Mouse (Mus musculus) limb, embryonic 11.5 days (tissue): Measurements from ENCODE around the gene Usp6nl. TPM values are rescaled to one million over a fixed set of nuclear protein-coding genes. Genes with fewer than 3 reads are reported as not detected.

Experiments used
- ATAC-seq: fragments of 200-750 bp; cut with Nextera tagmentation; 2 replicates; pipeline ENCODE4 v1.8.0; 2017; ENCODE audit warnings: low read depth; ENCODE audit not compliant: insufficient number of reproducible peaks, low FRiP score, low TSS enrichment
- DNase-seq: peaks from one replicate; pipeline ENCODE4 v3.0.0-alpha.2; 2015; ENCODE audit warnings: low spot score
- H3K27ac ChIP-seq: fragments of 300-500 bp; sonication (generic); replicated peaks from 2 replicates; pipeline ENCODE4 v1.5.1; 2014; ENCODE audit warnings: low read depth, mild to moderate bottlenecking, low read length
- H3K27me3 ChIP-seq: fragments of 300-500 bp; sonication (generic); 2 replicates; pipeline ENCODE4 v1.6.1; 2014; ENCODE audit warnings: mild to moderate bottlenecking, low read length, mixed read lengths; ENCODE audit not compliant: control insufficient read depth, insufficient read depth
- H3K36me3 ChIP-seq: fragments of 300-500 bp; sonication (generic); 2 replicates; pipeline ENCODE4 v1.6.1; 2014; ENCODE audit warnings: mild to moderate bottlenecking, low read length, moderate library complexity, mixed read lengths; ENCODE audit not compliant: control insufficient read depth, insufficient read depth
- H3K4me1 ChIP-seq: fragments of 300-500 bp; sonication (generic); 2 replicates; pipeline ENCODE4 v1.6.1; 2014; ENCODE audit warnings: low read length, mixed read lengths; ENCODE audit not compliant: control insufficient read depth, insufficient read depth
- H3K4me2 ChIP-seq: fragments of 300-500 bp; sonication (generic); 2 replicates; pipeline ENCODE4 v1.6.1; 2014; ENCODE audit warnings: low read depth, mild to moderate bottlenecking, moderate library complexity; ENCODE audit not compliant: severe bottlenecking
- H3K4me3 ChIP-seq: fragments of 300-500 bp; sonication (generic); 2 replicates; pipeline ENCODE4 v1.5.1; 2014; ENCODE audit warnings: low read depth, low read length
- H3K9ac ChIP-seq: fragments of 300-500 bp; sonication (generic); 2 replicates; pipeline ENCODE4 v1.6.1; 2014; ENCODE audit warnings: mild to moderate bottlenecking, low read length
- H3K9me3 ChIP-seq: fragments of 300-500 bp; sonication (generic); 2 replicates; pipeline ENCODE4 v1.6.1; 2016; ENCODE audit warnings: low read length; ENCODE audit not compliant: control insufficient read depth
- WGBS: fragments of 180-500 bp; shearing (Covaris S2); extraction: QIAGEN DNeasy Blood & Tissue Kit; methylation state at CpG from one replicate; pipeline ENCODE4 v1.1.7; 2014; 5-methylcytosine and 5-hydroxymethylcytosine counted together
- polyA plus RNA-seq: library from polyadenylated mRNA; unstranded; fragments of >200 nt; fragmentation: Nextera tagmentation; extraction: Ambion mirVana; gene quantifications from 2 replicates; pipeline ENCODE4 v1.2.1, GENCODE M21; 2014

Usp6nl gene
- polyA plus RNA-seq, 1 experiment from 2014 or later: 15.6 TPM

DNA sequence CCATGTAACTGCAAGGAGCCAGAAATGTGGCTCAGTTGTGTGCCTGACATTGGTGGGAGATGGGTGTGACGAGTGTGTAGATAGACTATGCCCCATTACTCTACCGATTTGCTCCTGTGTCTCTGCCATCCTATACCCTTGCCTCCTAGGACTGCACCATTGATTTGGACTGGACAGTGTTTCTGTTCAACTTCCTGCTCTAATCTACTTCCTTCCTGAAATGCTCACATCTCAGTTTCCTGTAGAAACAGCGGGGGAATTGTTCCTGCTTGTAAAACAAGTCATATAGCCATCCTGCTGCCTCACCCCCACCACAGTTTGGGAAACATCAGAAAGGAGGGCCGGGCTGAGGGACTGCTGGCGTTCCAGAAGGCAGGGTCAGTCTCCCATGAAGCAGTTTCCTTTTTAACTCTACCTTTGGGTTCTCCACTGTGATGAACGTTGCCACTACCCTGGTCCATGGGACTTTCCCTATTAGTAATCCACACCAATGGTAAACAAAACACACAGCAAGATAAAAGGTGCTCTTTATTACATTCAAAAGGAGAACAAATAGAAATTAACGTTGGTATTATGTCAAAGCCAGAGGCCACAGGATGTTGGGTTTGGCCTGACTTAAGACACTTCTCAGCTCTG, 27.4 kb upstream of the Usp6nl start:
- H3K9me3 ChIP-seq: no peaks in the 10 kb centered on the region
- H3K4me2 ChIP-seq: no peak overlapping the region
- H3K27me3 ChIP-seq: no peaks in the 10 kb centered on the region
- no peak overlapping the region for H3K4me3 ChIP-seq
- H3K27ac ChIP-seq: no peak overlapping the region
- 68% methylated on average over 7 of the region's 7 CpGs for WGBS
- DNase-seq: no peak
- no peaks in the 10 kb centered on the region for H3K36me3 ChIP-seq
- H3K4me1 ChIP-seq: no peaks in the 10 kb centered on the region
- H3K9ac ChIP-seq: no peak overlapping the region
- no peak for ATAC-seq

DNA sequence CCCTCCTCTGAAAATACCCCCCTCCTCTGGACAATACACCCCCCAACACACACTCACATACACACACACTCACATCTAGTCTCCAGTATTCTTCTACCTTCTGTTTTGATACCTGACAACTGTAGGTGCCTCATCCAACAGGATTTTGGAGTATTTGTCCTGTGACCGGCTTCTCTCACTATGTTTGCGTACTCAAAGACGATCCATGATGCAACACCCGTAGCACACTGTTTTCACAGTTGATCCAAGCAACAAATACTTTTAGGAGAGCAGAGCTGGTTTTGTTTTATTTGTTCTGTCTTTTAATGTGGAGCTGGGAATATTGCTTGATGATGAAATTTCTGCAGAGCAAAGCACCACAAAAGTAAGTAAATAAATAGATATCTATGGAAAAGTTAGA, 17.7 kb upstream of the Usp6nl start:
- Histone ChIP-seq H3K4me3 (no peak overlapping the region), H3K27ac (no peak overlapping the region), H3K9ac (no peak overlapping the region), H3K36me3 (no peaks in the 10 kb centered on the region), H3K4me1 (no peaks in the 10 kb centered on the region), H3K9me3 (no peaks in the 10 kb centered on the region), H3K4me2 (no peak overlapping the region), H3K27me3 (no peaks in the 10 kb centered on the region)
- 93% methylated on average over 4 of the region's 4 CpGs for WGBS
- no peak for ATAC-seq
- DNase-seq: no peak

DNA sequence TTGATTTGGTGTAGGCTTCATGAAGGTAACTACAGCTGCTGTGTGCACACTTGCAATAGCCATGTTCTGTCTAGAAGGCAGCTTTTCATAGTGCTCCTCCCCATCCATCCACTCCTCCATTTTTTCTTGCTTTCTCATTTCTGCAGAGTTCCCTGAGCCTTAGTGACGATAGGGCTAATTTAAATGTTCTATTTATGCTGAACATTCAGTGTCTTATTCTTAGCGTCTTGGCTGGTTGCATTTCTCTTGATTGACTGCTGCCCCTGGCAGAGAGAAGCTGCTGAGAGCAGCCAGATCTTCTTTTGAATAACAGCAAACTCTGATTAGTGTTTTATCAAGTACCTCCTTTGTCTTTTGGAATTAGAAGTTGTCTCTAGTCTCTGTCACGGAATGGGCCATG, 15.6 kb upstream of the Usp6nl start:
- WGBS: 89% methylated on average over 3 of the region's 3 CpGs
- no peak for DNase-seq
- Histone ChIP-seq H3K27ac (no peak overlapping the region), H3K4me3 (no peak overlapping the region), H3K9ac (no peak overlapping the region), H3K4me2 (no peak overlapping the region), H3K36me3 (no peaks in the 10 kb centered on the region), H3K4me1 (no peaks in the 10 kb centered on the region), H3K9me3 (no peaks in the 10 kb centered on the region), H3K27me3 (no peaks in the 10 kb centered on the region)
- ATAC-seq: no peak

DNA sequence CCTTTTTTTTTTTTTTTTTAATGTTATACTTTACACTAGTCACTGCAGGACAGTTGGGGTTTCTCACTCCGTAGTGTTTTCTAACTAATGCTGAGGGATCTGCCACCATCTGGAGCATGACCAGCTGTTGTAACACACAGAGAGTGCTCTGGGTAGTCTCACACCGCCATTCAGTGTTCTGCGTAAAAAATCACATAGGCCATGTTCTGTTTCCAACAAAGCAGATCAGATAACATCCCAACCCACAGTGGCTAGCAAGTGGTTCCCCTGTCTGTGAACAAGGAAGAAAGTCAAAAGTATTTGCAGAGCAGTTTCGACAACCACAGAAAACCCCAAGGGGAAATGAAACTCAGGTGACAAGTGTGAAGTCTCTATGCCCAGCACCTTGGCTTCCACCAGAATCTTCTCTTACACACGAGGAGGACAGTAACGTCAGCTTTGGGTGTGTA, 13.1 kb upstream of the Usp6nl start:
- H3K4me1 ChIP-seq: no peaks in the 10 kb centered on the region
- H3K27ac ChIP-seq: no peak overlapping the region
- no peaks in the 10 kb centered on the region for H3K27me3 ChIP-seq
- H3K9me3 ChIP-seq: no peaks in the 10 kb centered on the region
- no peak overlapping the region for H3K4me2 ChIP-seq
- H3K4me3 ChIP-seq: no peak overlapping the region
- no peaks in the 10 kb centered on the region for H3K36me3 ChIP-seq
- ATAC-seq (no peak), DNase-seq (no peak)
- H3K9ac ChIP-seq: no peak overlapping the region
- WGBS: 83% methylated on average over 6 of the region's 6 CpGs

DNA sequence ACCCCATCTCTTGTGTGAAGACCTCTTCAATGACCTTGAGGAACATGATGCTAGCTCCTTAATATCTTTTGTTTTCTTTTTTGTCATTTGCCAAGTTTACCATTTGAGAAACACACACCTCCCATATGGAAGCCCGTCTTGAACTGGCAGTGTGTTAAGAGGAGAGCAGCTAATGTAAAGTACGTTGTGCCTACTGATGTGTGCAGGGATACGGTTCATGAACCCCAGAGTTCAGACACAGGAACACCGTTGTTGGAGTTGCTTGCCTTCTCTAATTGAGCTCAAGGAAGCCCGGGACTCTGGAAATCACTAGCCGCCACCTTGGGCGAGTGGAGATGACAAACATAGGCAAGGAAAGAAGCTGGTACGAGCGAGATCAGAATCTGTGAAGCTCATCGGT, 9.7 kb upstream of the Usp6nl start:
- Histone ChIP-seq H3K27me3 (no peaks in the 10 kb centered on the region), H3K9ac (no peak overlapping the region), H3K36me3 (no peaks in the 10 kb centered on the region), H3K4me2 (no peak overlapping the region), H3K4me3 (no peak overlapping the region), H3K4me1 (no peaks in the 10 kb centered on the region), H3K27ac (no peak overlapping the region), H3K9me3 (no peaks in the 10 kb centered on the region)
- WGBS: 89% methylated on average over 10 of the region's 10 CpGs
- DNase-seq (no peak), ATAC-seq (no peak)

DNA sequence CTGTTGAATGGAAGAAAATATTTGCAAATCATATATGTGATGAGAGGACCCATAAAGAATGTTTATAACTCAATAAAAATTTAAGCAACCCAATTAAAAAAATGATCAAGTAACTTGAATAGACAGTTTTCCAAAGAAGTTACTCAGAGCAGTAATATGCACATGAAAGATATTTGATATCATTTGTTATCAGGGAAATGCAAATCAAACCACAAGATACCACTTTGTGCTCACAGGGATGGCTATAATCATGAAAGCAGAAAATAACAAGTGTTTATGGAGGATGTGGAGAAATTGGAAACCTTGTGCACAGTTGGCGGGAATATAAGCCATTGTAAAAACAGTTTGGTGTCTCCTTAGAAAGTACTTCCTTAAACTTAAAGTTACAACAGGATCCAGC, 8.7 kb upstream of the Usp6nl start:
- Histone ChIP-seq H3K9ac (no peak overlapping the region), H3K27me3 (no peaks in the 10 kb centered on the region), H3K4me1 (no peaks in the 10 kb centered on the region), H3K27ac (no peak overlapping the region), H3K36me3 (no peaks in the 10 kb centered on the region), H3K9me3 (no peaks in the 10 kb centered on the region), H3K4me2 (no peak overlapping the region), H3K4me3 (no peak overlapping the region)
- DNase-seq (no peak), ATAC-seq (no peak)
- WGBS: 83% methylated on average over 1 of the region's 1 CpGs

DNA sequence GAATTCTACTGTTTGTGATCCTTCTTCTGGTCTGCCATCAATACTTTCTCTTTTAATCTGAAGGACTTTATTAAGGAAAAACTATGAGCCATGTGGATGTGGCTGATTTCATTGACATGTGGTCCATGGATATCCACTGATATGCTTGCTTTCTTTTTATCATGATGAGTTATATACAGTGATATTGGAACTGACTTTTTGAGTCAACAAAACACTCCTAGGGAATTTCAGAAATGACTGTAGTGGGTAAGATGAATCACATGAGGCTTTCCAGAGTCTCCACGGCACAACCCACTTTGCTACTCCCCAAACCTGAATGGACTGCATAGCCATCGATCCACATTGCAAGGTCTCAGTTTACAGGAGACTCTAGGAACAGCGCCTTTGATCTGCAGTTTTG, 2.3 kb upstream of the Usp6nl start:
- Histone ChIP-seq H3K27ac (no peak overlapping the region), H3K4me3 (no peak overlapping the region), H3K27me3 (no peaks in the 10 kb centered on the region), H3K4me2 (no peak overlapping the region), H3K36me3 (no peaks in the 10 kb centered on the region), H3K4me1 (peaks cover 18% of the 10 kb centered on the region), H3K9ac (no peak overlapping the region), H3K9me3 (no peaks in the 10 kb centered on the region)
- DNase-seq: no peak
- ATAC-seq: no peak
- WGBS: 78% methylated on average over 3 of the region's 3 CpGs

DNA sequence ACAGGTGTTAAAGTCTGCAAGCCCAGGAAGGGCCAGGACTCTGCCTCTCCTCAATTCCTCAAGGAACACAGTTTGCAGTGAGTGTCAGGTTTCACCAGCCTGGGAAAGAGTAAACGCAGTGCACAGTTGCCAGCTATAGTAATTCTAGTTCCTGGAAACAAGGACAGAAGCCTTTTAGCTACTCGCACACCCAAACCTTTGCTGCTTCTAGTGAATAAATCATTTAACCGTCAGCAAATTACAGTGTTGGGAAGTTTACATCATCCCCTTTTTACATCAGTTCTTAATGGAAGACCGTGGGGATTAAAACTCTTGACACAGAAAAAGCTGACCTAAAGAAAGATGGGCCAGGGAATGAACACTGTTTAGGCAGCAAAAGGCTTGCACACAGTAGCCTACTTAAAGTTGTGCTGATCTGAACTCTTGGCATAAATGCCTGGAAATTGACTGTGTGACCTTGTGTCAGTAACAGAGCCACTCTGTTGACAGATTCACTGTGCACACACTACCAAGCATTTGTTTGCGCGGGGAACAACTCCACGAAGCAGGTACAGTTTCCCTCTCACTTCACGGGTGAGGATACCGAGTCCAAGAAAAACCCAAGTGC, 595 bp upstream of the Usp6nl start:
- Histone ChIP-seq H3K9me3 (no peaks in the 10 kb centered on the region), H3K4me3 (peak overlapping the region; percentile 86), H3K4me2 (peak overlapping the region; percentile 61), H3K27ac (peak overlapping the region; percentile 99), H3K9ac (peak overlapping the region; percentile 96), H3K4me1 (peaks cover 18% of the 10 kb centered on the region), H3K27me3 (no peaks in the 10 kb centered on the region), H3K36me3 (no peaks in the 10 kb centered on the region)
- DNase-seq (peak; percentile 75), ATAC-seq (peak; percentile 58)
- WGBS: 2% methylated on average over 9 of the region's 9 CpGs
